Mouse (Mus musculus) testis, adult 2 months (tissue): ENCODE results near the gene Sh3rf1. TPM values are rescaled to one million over a fixed set of nuclear protein-coding genes. Genes with fewer than 3 reads are reported as not detected.

Experiments used
- H3K27ac ChIP-seq: fragments of 200-500 bp; 2 replicates; pipeline ENCODE4 v1.5.1; 2012; ENCODE audit warnings: low read depth, low read length; ENCODE audit not compliant: control insufficient read depth, insufficient read depth
- H3K27me3 ChIP-seq: fragments of 200-500 bp; 2 replicates; pipeline ENCODE4 v1.6.1; 2012; ENCODE audit warnings: mild to moderate bottlenecking, low read length, moderate library complexity; ENCODE audit not compliant: control insufficient read depth, insufficient read depth
- H3K36me3 ChIP-seq: fragments of 200-500 bp; 2 replicates; pipeline ENCODE4 v1.6.1; 2012; ENCODE audit warnings: mild to moderate bottlenecking, low read length; ENCODE audit not compliant: control insufficient read depth, insufficient read depth
- H3K4me1 ChIP-seq: fragments of 200-500 bp; 2 replicates; pipeline ENCODE4 v1.6.1; 2012; ENCODE audit warnings: low read length; ENCODE audit not compliant: control insufficient read depth, insufficient read depth
- H3K4me3 ChIP-seq: fragments of 200-500 bp; 2 replicates; pipeline ENCODE4 v1.5.1; 2012; ENCODE audit warnings: low read depth, mild to moderate bottlenecking, low read length, moderate library complexity, mixed read lengths; ENCODE audit not compliant: control insufficient read depth
- CTCF ChIP-seq: fragments of 200-500 bp; IDR thresholded peaks from 2 replicates; pipeline ENCODE4 v1.5.1; 2012; ENCODE audit warnings: low read depth, mild to moderate bottlenecking, inconsistent platforms, low read length, moderate library complexity; ENCODE audit not compliant: control insufficient read depth, insufficient read depth, insufficient replicate concordance
- POLR2A ChIP-seq: fragments of 200-500 bp; IDR thresholded peaks from 2 replicates; pipeline ENCODE4 v1.6.1; 2012; ENCODE audit warnings: low read depth, mild to moderate bottlenecking, inconsistent platforms, low read length, moderate library complexity; ENCODE audit not compliant: control insufficient read depth
- polyA plus RNA-seq: library from polyadenylated mRNA; depleted of rRNA; stranded (reverse); fragments of >200 nt; gene quantifications from 2 replicates; pipeline ENCODE4 v1.2.3, GENCODE M21; 2012

Gene Sh3rf1
- polyA plus RNA-seq, 1 experiment: 2.2 TPM

GRCm38 (mm10) chr8:61182020-61182419 is 41.7 kb upstream of the Sh3rf1 start:
- H3K4me1 ChIP-seq: peaks cover 2% of the 10 kb centered on the region
- no peaks in the 10 kb centered on the region for H3K36me3 ChIP-seq
- TF ChIP-seq POLR2A (no peak), CTCF (no peak)
- H3K27me3 ChIP-seq: no peaks in the 10 kb centered on the region
- no peak overlapping the region for H3K4me3 ChIP-seq
- H3K27ac ChIP-seq: no peak overlapping the region

GRCm38 (mm10) chr8:61185274-61186198 is 38.1 kb upstream of the Sh3rf1 start:
- H3K4me3 ChIP-seq: no peak overlapping the region
- H3K4me1 ChIP-seq: no peaks in the 10 kb centered on the region
- TF ChIP-seq POLR2A (no peak), CTCF (no peak)
- H3K36me3 ChIP-seq: no peaks in the 10 kb centered on the region
- no peak overlapping the region for H3K27ac ChIP-seq
- no peaks in the 10 kb centered on the region for H3K27me3 ChIP-seq

- no peak for TF ChIP-seq POLR2A
- TF ChIP-seq CTCF: no peak
- Histone ChIP-seq H3K4me1 (no peaks in the 10 kb centered on the region), H3K36me3 (no peaks in the 10 kb centered on the region), H3K4me3 (no peak overlapping the region), H3K27ac (no peak overlapping the region), H3K27me3 (no peaks in the 10 kb centered on the region)
Observed at GRCm38 (mm10) chr8:61194306-61194925, 29.3 kb upstream of the Sh3rf1 start.

GRCm38 (mm10) chr8:61200254-61200887 is 23.3 kb upstream of the Sh3rf1 start:
- Histone ChIP-seq H3K4me3 (no peak overlapping the region), H3K4me1 (no peaks in the 10 kb centered on the region), H3K36me3 (no peaks in the 10 kb centered on the region), H3K27me3 (no peaks in the 10 kb centered on the region), H3K27ac (no peak overlapping the region)
- no peak for TF ChIP-seq POLR2A
- no peak for TF ChIP-seq CTCF

- TF ChIP-seq POLR2A (no peak), CTCF (no peak)
- no peaks in the 10 kb centered on the region for H3K27me3 ChIP-seq
- H3K4me3 ChIP-seq: no peak overlapping the region
- H3K27ac ChIP-seq: no peak overlapping the region
- no peaks in the 10 kb centered on the region for H3K36me3 ChIP-seq
- H3K4me1 ChIP-seq: no peaks in the 10 kb centered on the region
Observed at GRCm38 (mm10) chr8:61203035-61203826, 20.4 kb upstream of the Sh3rf1 start.

DNA sequence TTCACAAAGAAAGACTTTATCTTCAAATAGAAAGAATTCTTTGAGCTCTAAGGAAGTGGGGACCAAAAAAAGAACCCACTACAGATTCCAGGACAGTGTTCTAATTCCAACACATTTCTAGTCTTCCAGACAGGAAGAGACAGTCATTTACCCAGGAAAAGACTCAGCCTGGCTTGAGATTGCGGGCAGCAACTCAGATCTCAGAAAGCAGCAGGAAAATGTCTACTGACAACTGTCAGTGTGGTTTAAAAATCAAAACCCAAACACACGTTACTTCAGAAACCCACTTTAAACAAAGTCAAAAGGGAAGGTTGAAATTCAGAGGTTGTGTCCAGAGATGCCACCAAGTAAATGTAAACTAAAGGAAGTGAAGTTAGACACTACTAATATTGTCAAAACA is 16.8 kb upstream of the Sh3rf1 start:
- TF ChIP-seq POLR2A: no peak
- no peak for TF ChIP-seq CTCF
- Histone ChIP-seq H3K4me1 (no peaks in the 10 kb centered on the region), H3K27me3 (no peaks in the 10 kb centered on the region), H3K4me3 (no peak overlapping the region), H3K36me3 (no peaks in the 10 kb centered on the region), H3K27ac (no peak overlapping the region)
